Mouse (Mus musculus) kidney, embryonic 14.5 days (tissue): ENCODE measurements at regions not wholly inside any gene's neighbourhood (a gene's known extent, or its start where the extent isn't known, plus 50 kb on each side); places are given as distances from the start of the nearest gene placed in this dataset.
A peak's percentile ranks its signal among the peaks of the same experiment; 100 is the strongest.

Source experiments
- ATAC-seq: fragments of 200-750 bp; cut with Nextera tagmentation; 2 replicates; pipeline ENCODE4 v1.8.0; 2017; ENCODE audit warnings: moderate number of reproducible peaks, mild to moderate bottlenecking, moderate TSS enrichment, moderate library complexity; ENCODE audit not compliant: low FRiP score, low TSS enrichment
- H3K27ac ChIP-seq: fragments of 300-500 bp; sonication (generic); 2 replicates; pipeline ENCODE4 v1.5.1; 2014; ENCODE audit warnings: low read depth, mild to moderate bottlenecking, low read length, moderate library complexity, mixed read lengths
- H3K27me3 ChIP-seq: fragments of 300-500 bp; sonication (generic); 2 replicates; pipeline ENCODE4 v1.6.1; 2014; ENCODE audit warnings: mild to moderate bottlenecking, low read length; ENCODE audit not compliant: control insufficient read depth, insufficient read depth
- H3K36me3 ChIP-seq: fragments of 300-500 bp; sonication (generic); 2 replicates; pipeline ENCODE4 v1.6.1; 2014; ENCODE audit warnings: low read length, mixed read lengths; ENCODE audit not compliant: control insufficient read depth, insufficient read depth
- H3K4me1 ChIP-seq: fragments of 300-500 bp; sonication (generic); 2 replicates; pipeline ENCODE4 v1.6.1; 2014; ENCODE audit warnings: low read length, mixed read lengths; ENCODE audit not compliant: control insufficient read depth, insufficient read depth
- H3K4me2 ChIP-seq: fragments of 300-500 bp; sonication (generic); replicated peaks from 2 replicates; pipeline ENCODE4 v1.6.1; 2014; ENCODE audit warnings: low read depth, mild to moderate bottlenecking, low read length
- H3K4me3 ChIP-seq: fragments of 300-500 bp; sonication (generic); 2 replicates; pipeline ENCODE4 v1.5.1; 2014; ENCODE audit warnings: mild to moderate bottlenecking, low read length
- H3K9ac ChIP-seq: fragments of 300-500 bp; sonication (generic); 2 replicates; pipeline ENCODE4 v1.6.1; 2014; ENCODE audit warnings: low read depth, mild to moderate bottlenecking, low read length, moderate library complexity
- H3K9me3 ChIP-seq: fragments of 300-500 bp; sonication (generic); 2 replicates; pipeline ENCODE4 v1.6.1; 2016; ENCODE audit warnings: low read length; ENCODE audit not compliant: control insufficient read depth
- WGBS: fragments of 180-500 bp; shearing (Covaris S2); extraction: QIAGEN DNeasy Blood & Tissue Kit; methylation state at CpG from one replicate; pipeline ENCODE4 v1.1.7; 2014; 5-methylcytosine and 5-hydroxymethylcytosine counted together

- Histone ChIP-seq H3K4me1 (no peaks in the 10 kb centered on the region), H3K36me3 (no peaks in the 10 kb centered on the region), H3K9ac (no peak overlapping the region), H3K9me3 (no peaks in the 10 kb centered on the region), H3K4me2 (no peak overlapping the region), H3K27ac (no peak overlapping the region), H3K27me3 (no peaks in the 10 kb centered on the region), H3K4me3 (no peak overlapping the region)
- ATAC-seq, result no peak
- 72% methylated on average over 3 of the region's 3 CpGs for WGBS
Measured at GRCm38 (mm10) chr5:68813306-68813705, 528.2 kb downstream of the Kctd8 start.

- Histone ChIP-seq H3K4me1 (no peaks in the 10 kb centered on the region), H3K27ac (no peak overlapping the region)
- peak; percentile 77; the same call in 1 of the 2 replicates for ATAC-seq
Measured at GRCm38 (mm10) chr5:68810017-68810416, 531.5 kb downstream of the Kctd8 start.

More at GRCm38 (mm10) chr5:68810017-68810416, 531.5 kb downstream of the Kctd8 start:
- no peak overlapping the region for H3K4me3 ChIP-seq
- H3K36me3 ChIP-seq, result no peaks in the 10 kb centered on the region
- no peak overlapping the region for H3K9ac ChIP-seq
- H3K9me3 ChIP-seq, result no peaks in the 10 kb centered on the region
- no peak overlapping the region for H3K4me2 ChIP-seq
- H3K27me3 ChIP-seq, result no peaks in the 10 kb centered on the region
